Mouse (Mus musculus) megakaryocyte-erythroid progenitor cell, adult 5 weeks (primary cell): ENCODE measurements around the gene Paqr7. TPM values are rescaled to one million over a fixed set of nuclear protein-coding genes. Genes with fewer than 3 reads are reported as not detected.

Experiments
- polyA plus RNA-seq: library from polyadenylated mRNA; stranded (reverse); fragments of >175 nt; gene quantifications from 2 replicates; pipeline ENCODE4 v1.2.3, GENCODE M21; 2012

Paqr7 gene
- 11.8 and 24.3 TPM in 2 replicates for polyA plus RNA-seq

DNA sequence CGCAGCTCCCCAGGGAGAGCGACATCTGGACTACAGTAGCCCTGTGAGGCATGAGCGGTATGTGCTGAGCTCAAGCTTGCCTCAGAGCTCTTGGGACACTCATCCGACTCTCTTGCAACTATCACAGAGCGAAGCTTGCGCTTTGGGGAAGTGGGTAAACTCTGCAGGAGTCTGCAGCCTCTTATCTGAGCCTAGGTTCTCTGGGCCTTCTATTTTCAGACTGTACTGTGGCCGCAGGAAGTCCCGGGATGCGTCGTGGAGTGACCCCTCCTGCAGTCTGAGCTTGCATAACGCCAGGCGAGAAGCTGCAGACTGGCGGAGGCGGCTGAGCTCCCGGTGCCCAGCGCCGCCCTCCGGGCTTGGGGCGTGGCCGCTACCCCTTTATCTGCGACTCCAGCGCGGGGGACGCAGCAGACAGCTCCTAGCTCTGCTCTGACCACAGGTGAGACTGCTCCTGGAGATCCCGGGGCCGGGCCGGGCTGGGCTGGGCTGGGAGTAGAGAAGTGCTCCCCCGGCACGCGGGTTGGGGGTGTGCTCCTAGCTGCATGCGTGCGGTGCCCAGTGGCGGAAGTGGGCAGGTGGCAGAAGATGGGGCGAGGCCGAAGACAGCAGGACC, at the start of gene Paqr7:
TSS of gene Paqr7 (plus strand) at position 103 of the 616 bp plus-strand sequence.

DNA sequence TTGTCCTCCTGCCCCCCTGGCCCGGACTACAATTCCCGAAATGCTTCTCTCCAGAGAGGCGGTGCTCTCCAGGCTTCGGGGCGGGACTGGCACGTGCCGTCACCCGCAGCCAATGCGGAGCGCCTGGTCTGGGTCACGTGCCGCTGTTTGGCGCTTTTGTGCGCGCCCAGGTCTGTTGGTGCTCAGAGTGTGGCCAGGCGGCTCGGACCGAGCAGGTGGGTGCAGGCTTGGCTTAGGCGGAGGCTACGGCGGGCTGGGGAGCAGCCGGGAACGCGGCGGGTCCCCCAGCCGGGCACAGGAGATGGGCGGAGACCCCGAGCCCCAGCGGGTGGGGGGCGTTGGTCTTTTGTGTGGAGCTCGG, 28.3 kb upstream of the Paqr7 start, which contains the start of gene Stmn1:
TSS of gene Stmn1 (plus strand) at position 106 of the 361 bp plus-strand sequence.

DNA sequence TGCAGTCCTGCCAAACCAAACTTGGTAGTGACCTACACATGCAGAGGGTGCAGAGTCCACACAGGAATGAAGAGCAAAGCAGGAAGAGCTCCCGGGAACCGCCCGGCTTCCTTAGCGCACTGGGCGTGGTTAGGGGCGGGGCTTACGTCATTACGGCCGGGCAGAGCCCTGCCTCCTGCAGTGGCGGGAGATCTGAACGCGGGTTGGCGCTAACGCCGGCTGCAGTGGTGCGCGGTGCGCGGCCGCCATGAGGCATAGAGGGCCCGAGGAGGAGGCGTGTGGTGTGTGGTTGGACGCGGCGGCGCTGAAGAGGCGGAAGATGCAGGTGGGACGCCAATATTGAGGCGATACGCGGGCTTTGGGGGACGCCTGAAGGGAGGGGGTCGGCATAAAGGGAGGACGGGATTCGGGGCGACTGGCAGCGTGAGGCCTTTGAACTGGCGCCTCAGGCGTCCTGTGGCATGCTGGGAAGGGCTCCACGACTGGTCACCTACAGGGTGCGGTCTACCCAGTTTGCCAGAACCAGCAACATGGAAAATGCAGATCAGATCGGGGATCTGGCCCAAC, 14.4 kb downstream of the Paqr7 start, which contains the start of gene Aunip:
TSS of gene Aunip (plus strand) at position 155 of the 567 bp plus-strand sequence.

DNA sequence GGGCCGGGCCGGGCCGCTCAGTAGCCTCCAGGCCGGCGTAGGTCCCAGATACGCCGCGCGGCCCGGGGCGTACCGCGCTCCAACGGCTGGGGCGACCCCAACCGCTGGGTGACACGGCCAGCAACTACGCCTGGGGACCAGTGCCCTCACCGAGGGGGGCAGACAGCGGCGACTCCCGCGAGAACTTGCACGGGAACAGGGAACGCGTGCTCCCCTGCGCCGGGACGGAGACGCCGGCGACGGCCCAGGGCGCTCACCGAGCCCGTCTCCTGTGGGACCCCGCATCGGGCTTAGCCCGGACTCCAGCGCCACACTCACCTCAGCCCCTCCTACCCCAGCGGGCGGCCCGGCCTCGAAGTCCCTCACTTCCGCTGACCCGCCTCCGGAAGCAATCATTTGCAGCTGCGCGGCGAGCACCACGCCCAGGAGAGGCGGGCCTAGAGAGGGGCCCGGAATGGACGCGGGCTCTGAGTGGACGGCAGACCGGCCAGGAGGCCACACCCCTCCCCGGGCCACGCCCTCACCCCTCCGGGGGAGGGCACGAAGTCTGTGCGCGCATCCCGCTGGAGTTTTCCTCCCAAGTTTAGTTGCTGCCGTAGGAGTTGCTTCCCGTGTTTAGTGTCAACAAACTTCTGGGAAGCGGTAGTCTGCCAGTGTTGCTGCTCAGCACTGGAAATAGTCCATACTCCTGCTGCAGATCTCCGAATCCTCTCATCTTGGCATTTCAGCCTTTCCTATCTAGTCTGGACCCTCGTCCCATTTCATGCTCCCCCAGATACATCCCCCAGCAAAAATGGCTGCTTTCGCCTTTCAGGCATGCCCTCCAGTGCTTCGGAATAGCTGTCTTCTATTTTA, 38.7 kb downstream of the Paqr7 start, which contains the start of gene Mtfr1l:
TSS of gene Mtfr1l (minus strand) at position 456 of the 855 bp plus-strand sequence.

DNA sequence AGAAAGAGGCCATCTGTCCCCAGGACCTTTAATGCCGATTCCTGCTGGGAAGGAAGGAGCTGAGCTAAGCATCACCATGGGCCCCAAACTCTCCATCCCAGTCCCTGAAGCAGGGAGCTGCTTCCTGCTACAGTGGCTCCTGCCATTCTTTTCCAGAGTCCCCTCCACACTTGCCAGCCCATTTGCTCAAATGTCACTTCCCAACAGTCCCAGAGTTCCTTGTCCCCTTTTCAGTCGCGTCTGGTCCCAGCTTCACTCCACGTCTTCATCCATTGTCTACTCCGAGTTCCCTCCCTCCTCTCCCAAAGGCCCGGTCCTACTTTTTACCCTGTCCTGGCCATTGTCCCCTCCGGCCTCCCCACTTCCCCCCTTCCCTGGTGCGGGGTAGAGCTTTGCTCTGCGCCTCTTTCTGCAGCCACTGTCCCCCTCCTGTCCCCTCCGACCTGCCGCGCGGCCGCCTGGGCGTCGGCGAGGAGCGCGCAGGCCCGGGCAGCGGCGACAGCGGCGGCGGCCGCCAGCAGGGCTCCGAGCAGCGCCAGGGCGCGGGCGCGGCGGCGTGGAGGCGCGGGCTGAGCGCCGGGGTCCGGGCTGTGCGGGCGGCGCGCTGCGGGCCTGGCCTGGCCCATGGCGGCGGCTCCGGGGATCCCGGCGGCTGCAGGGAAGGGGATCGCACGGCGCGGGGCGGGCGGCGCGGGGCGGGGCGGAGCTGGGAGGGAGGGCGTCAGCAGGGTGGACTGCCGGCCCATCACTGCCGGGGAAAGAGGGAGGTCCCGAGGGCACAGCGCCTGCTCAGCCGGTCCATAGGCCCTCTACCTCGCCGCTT, 55.2 kb downstream of the Paqr7 start, which contains the start of gene Selenon:
TSS of gene Selenon (minus strand) at position 673 of the 823 bp plus-strand sequence.

Other genes with a start within 250 kb of the Paqr7 start
- gene Gm30191, start 249.8 kb upstream of the Paqr7 start, polyA plus RNA-seq = not detected in 2 replicates
- gene Grrp1, start 242.6 kb upstream of the Paqr7 start, polyA plus RNA-seq = 0.43 and 0.83 TPM in 2 replicates
- 1.9 and 3.0 TPM in 2 replicates for gene Pdik1l, start 208.8 kb upstream of the Paqr7 start, polyA plus RNA-seq
- gene Trim63, start 181.6 kb upstream of the Paqr7 start, polyA plus RNA-seq = not detected in 2 replicates
- 0.09 and 0.11 TPM in 2 replicates for gene Slc30a2, start 153.5 kb upstream of the Paqr7 start, polyA plus RNA-seq
- gene Extl1, start 112.8 kb upstream of the Paqr7 start, polyA plus RNA-seq = 0.08 TPM in 1 of 2 replicates, not detected in the other
- gene Pafah2, start 100.4 kb upstream of the Paqr7 start, polyA plus RNA-seq = 9.7 and 16.6 TPM in 2 replicates
- gene Stmn1, start 28.4 kb upstream of the Paqr7 start, polyA plus RNA-seq = 421 and 705 TPM in 2 replicates
- gene Aunip, start 14.3 kb downstream of the Paqr7 start, polyA plus RNA-seq = 10.7 and 16.3 TPM in 2 replicates
- gene Mtfr1l, start 38.7 kb downstream of the Paqr7 start, polyA plus RNA-seq = 40.5 and 43.7 TPM in 2 replicates
- gene Selenon, start 55.5 kb downstream of the Paqr7 start, polyA plus RNA-seq = 40.5 and 40.7 TPM in 2 replicates
- gene Man1c1, start 207.6 kb downstream of the Paqr7 start, polyA plus RNA-seq = 16.9 and 25.1 TPM in 2 replicates